Mouse (Mus musculus) cerebellum, postnatal 25 days (tissue): ENCODE measurements around the gene Ndufb3.
"Not testable (repeated sequence)": the region's sequence is repeated elsewhere in the genome, so short reads cannot be mapped to it uniquely, and the experiment has no call there.

Experiments
- DNase-seq, 2 experiments: peaks; one replicate each; pipeline ENCODE4 v3.0.0; 2021; ENCODE audit warnings: mixed read lengths in 2 of 2

Ndufb3 gene

DNA sequence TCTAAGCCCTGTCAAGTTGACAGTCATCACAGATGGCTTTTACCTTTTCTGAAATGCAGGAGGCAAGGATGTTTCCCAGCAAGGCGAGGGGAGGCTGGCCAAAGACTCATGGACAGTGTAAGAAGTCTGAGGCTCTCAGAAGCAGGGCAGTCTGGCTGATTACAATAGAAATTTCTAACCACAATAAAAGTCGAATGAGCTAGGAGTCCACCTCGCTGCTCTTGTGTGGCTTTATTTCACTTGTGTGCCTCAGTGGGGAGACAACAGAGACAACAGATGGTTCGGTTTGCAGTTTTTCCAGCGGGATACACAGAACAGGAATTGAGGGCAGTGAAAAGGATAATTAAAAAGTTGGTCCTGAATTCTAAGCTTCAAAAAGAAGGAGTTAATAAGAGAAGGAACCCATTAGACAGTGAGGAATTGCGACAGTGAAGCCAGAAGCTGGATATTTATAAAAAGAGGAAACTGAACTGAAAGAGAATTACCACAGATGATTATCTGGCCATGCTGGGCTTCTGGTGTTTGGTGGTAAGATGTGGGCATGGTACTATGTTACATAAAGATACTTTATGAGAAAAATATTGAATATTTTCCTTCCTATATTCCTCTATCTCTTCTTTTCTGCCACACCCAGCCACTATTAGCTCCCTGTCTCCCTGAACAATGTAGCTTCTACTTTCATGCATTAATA lies 31.9 kb downstream of the Ndufb3 start:
- peak in 1 of 2 experiments; percentile 19 for DNase-seq

GRCm38 (mm10) chr1:58618766-58619165 lies 32.6 kb downstream of the Ndufb3 start:
- DNase-seq: peak in 1 of 2 experiments; percentile 26

- no peak for DNase-seq
These were observed 35.1 kb downstream of the Ndufb3 start for GRCm38 (mm10) chr1:58621251-58621650.

GRCm38 (mm10) chr1:58621996-58622748 lies 36.0 kb downstream of the Ndufb3 start:
- DNase-seq: peak; percentile 52 to 63

- DNase-seq: not testable (repeated sequence)
These were observed 42.7 kb downstream of the Ndufb3 start for GRCm38 (mm10) chr1:58628847-58629246.
